Mouse (Mus musculus): ENCODE measurements around the gene Gpam. TPM values are rescaled to one million over a fixed set of nuclear protein-coding genes. Genes with fewer than 3 reads are reported as not detected.
"Not testable (repeated sequence)": the region's sequence is repeated elsewhere in the genome, so short reads cannot be mapped to it uniquely, and the experiment has no call there.

Gpam gene
- 1 to 10 TPM; 1.6 to 1.9 TPM for polyA plus RNA-seq (2017; shearing (Covaris generic))

GRCm38 (mm10) chr19:55127072-55127718 lies at the start of gene Gpam:
TSS of gene Gpam (minus strand) at chr19:55127238.
- no peak for ATAC-seq

- ATAC-seq: no peak
Observed at GRCm38 (mm10) chr19:55171585-55171984, 44.5 kb upstream of the Gpam start.

GRCm38 (mm10) chr19:55170399-55170798 lies 43.4 kb upstream of the Gpam start:
- ATAC-seq: no peak

- ATAC-seq: not testable (repeated sequence)
Observed at GRCm38 (mm10) chr19:55169236-55169729, 42.2 kb upstream of the Gpam start.

- no peak for ATAC-seq
Observed at GRCm38 (mm10) chr19:55168360-55168759, 41.3 kb upstream of the Gpam start.

GRCm38 (mm10) chr19:55167741-55168140 lies 40.7 kb upstream of the Gpam start:
- no peak for ATAC-seq

- no peak for ATAC-seq
Observed at GRCm38 (mm10) chr19:55166741-55167140, 39.7 kb upstream of the Gpam start.

- no peak for ATAC-seq
Observed at GRCm38 (mm10) chr19:55165954-55166353, 38.9 kb upstream of the Gpam start.

GRCm38 (mm10) chr19:55165183-55165865 lies 38.3 kb upstream of the Gpam start:
- no peak for ATAC-seq

GRCm38 (mm10) chr19:55164162-55164561 lies 37.1 kb upstream of the Gpam start:
- no peak for ATAC-seq

- no peak for ATAC-seq
Observed at GRCm38 (mm10) chr19:55162271-55162670, 35.2 kb upstream of the Gpam start.

GRCm38 (mm10) chr19:55159826-55160225 lies 32.8 kb upstream of the Gpam start:
- ATAC-seq: no peak

- no peak for ATAC-seq
Observed at GRCm38 (mm10) chr19:55158606-55159005, 31.6 kb upstream of the Gpam start.

- no peak for ATAC-seq
Observed at GRCm38 (mm10) chr19:55157029-55157428, 30.0 kb upstream of the Gpam start.

GRCm38 (mm10) chr19:55152983-55153382 lies 25.9 kb upstream of the Gpam start:
- ATAC-seq: no peak

GRCm38 (mm10) chr19:55152274-55152673 lies 25.2 kb upstream of the Gpam start:
- ATAC-seq: not testable (repeated sequence)

- no peak for ATAC-seq
Observed at GRCm38 (mm10) chr19:55149646-55150045, 22.6 kb upstream of the Gpam start.

- ATAC-seq: no peak
Observed at GRCm38 (mm10) chr19:55148109-55148508, 21.1 kb upstream of the Gpam start.

- ATAC-seq: no peak
Observed at GRCm38 (mm10) chr19:55147568-55147967, 20.5 kb upstream of the Gpam start.

- ATAC-seq: no peak
Observed at GRCm38 (mm10) chr19:55145136-55145535, 18.1 kb upstream of the Gpam start.

- no peak for ATAC-seq
Observed at GRCm38 (mm10) chr19:55144691-55145090, 17.7 kb upstream of the Gpam start.

- no peak for ATAC-seq
Observed at GRCm38 (mm10) chr19:55143391-55144300, 16.6 kb upstream of the Gpam start.

GRCm38 (mm10) chr19:55139301-55139700 lies 12.3 kb upstream of the Gpam start:
- no peak for ATAC-seq

All from activated CD4-positive, CD25-positive, alpha-beta regulatory T cell, adult 4 months (primary cell).